Mouse (Mus musculus): Measurements from ENCODE around the gene 2610301B20Rik.

DNA sequence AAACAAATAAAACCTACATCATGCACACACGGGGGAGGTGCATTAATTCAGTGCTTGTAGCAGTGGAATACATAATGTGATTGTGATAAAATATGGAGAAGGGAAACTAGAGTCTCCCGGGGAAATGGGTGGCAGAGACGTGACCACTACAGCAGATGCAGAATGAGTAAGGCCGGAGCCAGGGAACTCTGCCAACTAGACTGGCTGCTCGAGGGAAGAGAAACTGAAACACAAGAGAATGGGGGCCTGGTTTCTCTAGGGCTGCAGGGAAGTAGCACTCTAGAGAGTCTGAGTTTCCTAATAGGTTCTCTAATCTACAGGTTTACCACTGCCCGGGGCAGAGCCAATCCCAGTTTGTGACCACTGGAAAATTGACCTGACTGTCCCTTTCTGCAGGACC, 48.9 kb downstream of the 2610301B20Rik start:
- TF ChIP-seq POLR2A (IDR thresholded peaks at IDR 0.05; ENCODE audit: insufficient read length, low read depth) (no peak), E2F4 (IDR thresholded peaks at IDR 0.05; ENCODE audit: insufficient read depth) (no peak), USF1 (IDR thresholded peaks at IDR 0.05; ENCODE audit: low read depth) (no peak), TCF3 (IDR thresholded peaks at IDR 0.05; ENCODE audit: insufficient read length, low read depth) (no peak), MAX (IDR thresholded peaks at IDR 0.05; ENCODE audit: low read depth) (no peak), CEBPB (IDR thresholded peaks at IDR 0.05; ENCODE audit: insufficient read depth, poor library complexity, severe bottlenecking) (no peak)

Data from myocyte (in vitro differentiated cells).